Mouse (Mus musculus): ENCODE results near the gene Ssr3. TPM values are rescaled to one million over a fixed set of nuclear protein-coding genes. Genes with fewer than 3 reads are reported as not detected.
A peak's percentile ranks its signal among the peaks of the same experiment; 100 is the strongest.
"Not testable (repeated sequence)": the region's sequence is repeated elsewhere in the genome, so short reads cannot be mapped to it uniquely, and the experiment has no call there.

The Ssr3 gene
- polyA plus RNA-seq, 1 experiment from 2014 or later = 265 TPM

DNA sequence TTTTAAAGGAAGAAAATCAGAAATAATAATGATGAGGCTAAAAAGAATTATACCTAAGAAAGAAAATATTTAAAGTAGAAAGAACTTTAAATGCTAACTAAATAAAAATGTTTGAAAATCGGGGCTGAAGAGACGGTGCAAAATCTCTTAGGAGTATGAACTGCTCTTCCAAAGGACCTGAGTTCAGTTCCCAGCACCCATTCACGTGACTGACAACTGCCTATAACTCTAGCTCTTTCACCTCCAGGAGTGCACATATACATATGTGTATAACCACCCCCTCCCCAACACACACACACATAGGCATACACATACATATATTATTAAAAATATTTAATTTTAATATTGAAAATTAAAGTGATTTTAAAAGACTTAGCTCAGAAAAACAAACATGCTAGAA is 5.1 kb upstream of the Ssr3 start:
- ATAC-seq (ENCODE audit: insufficient number of reproducible peaks, low FRiP score, low TSS enrichment, low read depth) = no peak
- H3K27me3 ChIP-seq = no peaks in the 10 kb centered on the region
- H3K4me3 ChIP-seq (replicated peaks) = no peak overlapping the region
- no peak overlapping the region for H3K9ac ChIP-seq
- WGBS = 91% methylated on average over 3 of the region's 3 CpGs
- no peaks in the 10 kb centered on the region for H3K36me3 ChIP-seq
- H3K4me2 ChIP-seq (replicated peaks) = no peak overlapping the region
- H3K27ac ChIP-seq (replicated peaks) = no peak overlapping the region
- H3K9me3 ChIP-seq (replicated peaks) = no peaks in the 10 kb centered on the region
- H3K4me1 ChIP-seq = 0 out of 2 replicates have a peak, but pooled peaks cover 3% of the 10 kb centered on the region

DNA sequence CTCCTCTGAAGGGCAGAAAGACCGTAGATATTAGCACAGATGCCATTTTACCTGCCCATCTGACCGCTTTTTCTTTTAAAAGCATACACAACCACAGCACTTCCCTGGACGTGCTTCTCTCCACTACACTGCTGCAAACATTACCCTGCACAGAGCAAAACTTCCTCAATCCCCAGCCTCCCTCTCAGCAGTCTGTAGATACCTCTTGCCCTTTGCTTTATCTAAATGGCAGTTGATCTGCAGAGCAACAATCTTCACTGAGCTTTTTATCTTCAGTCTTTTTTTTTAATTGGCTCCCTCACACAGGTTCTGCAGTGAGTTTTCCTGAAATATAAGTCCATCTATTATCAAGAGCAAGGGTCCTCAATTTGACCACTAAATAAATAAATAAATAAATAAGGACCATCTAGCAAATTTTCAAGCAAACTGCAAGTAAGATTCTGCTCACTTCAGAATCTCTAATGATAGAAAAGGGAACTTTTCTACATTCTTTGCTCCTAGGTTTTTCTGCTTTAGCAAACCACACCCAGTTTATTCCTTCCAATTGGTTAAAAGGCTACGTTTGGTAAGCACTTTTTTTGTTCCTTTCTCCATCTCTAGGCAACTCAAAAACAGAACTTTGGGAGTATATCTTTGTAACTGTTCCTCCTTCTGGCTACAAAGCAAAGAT is 4.5 kb upstream of the Ssr3 start:
- WGBS = 70% methylated on average over 4 of the region's 4 CpGs
- no peak overlapping the region for H3K9ac ChIP-seq

DNA sequence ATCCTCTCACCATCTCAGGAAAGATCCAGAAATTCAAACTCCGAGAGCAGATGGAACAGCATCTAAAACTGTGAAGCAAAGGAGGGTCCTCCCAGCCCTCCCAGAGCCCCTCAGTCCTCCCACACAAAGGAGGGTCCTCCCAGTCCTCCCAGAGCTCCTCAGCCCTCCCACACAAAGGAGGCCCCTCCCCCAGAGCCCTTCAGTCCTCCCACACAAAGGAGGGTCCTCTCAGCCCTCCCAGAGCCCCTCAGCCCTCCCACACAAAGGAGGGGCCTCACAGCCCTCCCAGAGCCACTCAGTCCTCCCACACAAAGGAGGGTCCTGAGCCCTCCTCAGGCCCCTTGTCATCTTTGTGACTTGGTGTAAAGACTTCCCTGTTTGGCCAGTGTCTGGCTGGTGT is 2.7 kb upstream of the Ssr3 start:
- ATAC-seq (ENCODE audit: insufficient number of reproducible peaks, low FRiP score, low TSS enrichment, low read depth); H3K4me2 ChIP-seq (replicated peaks); H3K9me3 ChIP-seq (replicated peaks); H3K36me3 ChIP-seq; H3K27ac ChIP-seq (replicated peaks); H3K9ac ChIP-seq; H3K27me3 ChIP-seq; H3K4me3 ChIP-seq (replicated peaks): not testable (repeated sequence)
- H3K4me1 ChIP-seq = 0 out of 2 replicates have a peak, but pooled peaks cover 12% of the 10 kb centered on the region
- 95% methylated on average over 1 of the region's 1 CpGs for WGBS

More for the DNA sequence above, 4.5 kb upstream of the Ssr3 start:
- H3K27me3 ChIP-seq = no peaks in the 10 kb centered on the region
- H3K4me3 ChIP-seq (replicated peaks) = no peak overlapping the region
- H3K36me3 ChIP-seq = no peaks in the 10 kb centered on the region
- no peak for ATAC-seq (ENCODE audit: insufficient number of reproducible peaks, low FRiP score, low TSS enrichment, low read depth)
- H3K9me3 ChIP-seq (replicated peaks) = no peaks in the 10 kb centered on the region
- H3K4me2 ChIP-seq (replicated peaks) = no peak overlapping the region
- H3K27ac ChIP-seq (replicated peaks) = no peak overlapping the region
- H3K4me1 ChIP-seq = 0 out of 2 replicates have a peak, but pooled peaks cover 3% of the 10 kb centered on the region

DNA sequence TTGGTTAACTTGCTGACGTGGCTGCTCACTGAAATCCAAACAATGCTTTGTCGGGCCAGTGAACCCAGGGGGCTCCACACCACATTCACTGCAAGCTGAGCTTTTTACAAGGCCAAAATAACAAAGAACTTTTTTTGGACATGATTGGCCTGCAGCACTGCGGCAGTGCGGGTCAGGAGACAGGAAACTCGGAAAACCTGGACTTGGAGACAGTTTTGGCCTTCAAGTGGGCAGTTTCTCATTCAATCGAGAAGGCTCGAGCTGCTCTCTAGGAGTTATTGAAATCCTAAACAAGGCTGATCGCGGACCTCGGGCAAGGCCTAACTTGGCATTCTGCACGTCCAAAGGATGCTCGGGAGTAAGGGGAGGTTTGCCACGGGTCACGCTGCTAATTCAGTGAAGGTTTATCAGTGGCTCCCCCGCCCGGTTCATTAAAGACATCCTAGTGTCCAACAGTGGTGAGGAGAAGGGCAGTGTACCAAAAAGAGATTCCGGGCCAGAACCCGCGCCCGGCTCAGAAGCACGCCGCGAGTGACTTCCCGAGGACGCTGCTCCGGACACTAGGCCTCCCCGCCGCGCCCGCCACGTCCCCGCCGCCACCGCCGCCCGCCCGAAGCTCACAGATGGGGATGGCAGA is 521 bp downstream of the Ssr3 start:
- WGBS = under 1% methylated on average over 37 of the region's 37 CpGs
- Histone ChIP-seq H3K9me3 (replicated peaks) (no peaks in the 10 kb centered on the region), H3K36me3 (peaks cover 25% of the 10 kb centered on the region), H3K4me2 (replicated peaks) (peak overlapping the region; percentile 66), H3K4me3 (replicated peaks) (peak overlapping the region; percentile 86), H3K9ac (peak overlapping the region; percentile 84), H3K27ac (replicated peaks) (peak overlapping the region; percentile 86), H3K4me1 (peaks cover 20% of the 10 kb centered on the region; the same call in 1 of the 2 replicates), H3K27me3 (no peaks in the 10 kb centered on the region)
- ATAC-seq (ENCODE audit: insufficient number of reproducible peaks, low FRiP score, low TSS enrichment, low read depth) = peak; percentile 17; the same call in 1 of the 2 replicates

DNA sequence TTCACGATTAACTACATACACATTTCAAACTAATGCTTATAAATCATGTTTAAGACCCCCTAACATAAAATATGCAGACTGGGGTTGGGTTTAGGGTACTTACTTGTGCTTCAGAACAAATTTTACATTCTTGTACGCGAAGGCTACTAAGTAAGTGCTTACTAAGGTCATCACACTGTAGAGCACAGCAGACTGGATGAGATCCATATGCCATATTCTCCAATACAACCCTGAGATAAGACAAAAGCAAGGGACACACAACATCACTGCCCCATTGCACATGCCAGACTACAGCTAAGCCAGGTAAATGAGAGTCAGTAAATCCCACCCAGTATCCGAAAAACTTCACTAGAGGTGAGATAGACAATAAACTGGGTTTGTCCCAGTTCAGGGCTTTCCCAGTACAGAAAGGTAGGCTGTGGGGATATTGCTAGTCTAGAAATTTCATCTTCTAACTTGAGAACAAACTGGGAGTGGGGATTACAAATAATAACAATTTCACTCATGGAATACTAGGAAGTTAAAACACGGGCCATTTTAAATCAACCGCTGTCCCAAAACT is 1.1 kb downstream of the Ssr3 start:
- Histone ChIP-seq H3K27ac (replicated peaks) (peak overlapping the region; percentile 86), H3K9me3 (replicated peaks) (no peaks in the 10 kb centered on the region), H3K4me2 (replicated peaks) (peak overlapping the region; percentile 66), H3K4me3 (replicated peaks) (peak overlapping the region; percentile 86), H3K36me3 (peaks cover 31% of the 10 kb centered on the region), H3K4me1 (peaks cover 23% of the 10 kb centered on the region; the same call in 1 of the 2 replicates), H3K9ac (peak overlapping the region; percentile 84), H3K27me3 (no peaks in the 10 kb centered on the region)
- no peak for ATAC-seq (ENCODE audit: insufficient number of reproducible peaks, low FRiP score, low TSS enrichment, low read depth)
- 28% methylated on average over 6 of the region's 6 CpGs for WGBS

DNA sequence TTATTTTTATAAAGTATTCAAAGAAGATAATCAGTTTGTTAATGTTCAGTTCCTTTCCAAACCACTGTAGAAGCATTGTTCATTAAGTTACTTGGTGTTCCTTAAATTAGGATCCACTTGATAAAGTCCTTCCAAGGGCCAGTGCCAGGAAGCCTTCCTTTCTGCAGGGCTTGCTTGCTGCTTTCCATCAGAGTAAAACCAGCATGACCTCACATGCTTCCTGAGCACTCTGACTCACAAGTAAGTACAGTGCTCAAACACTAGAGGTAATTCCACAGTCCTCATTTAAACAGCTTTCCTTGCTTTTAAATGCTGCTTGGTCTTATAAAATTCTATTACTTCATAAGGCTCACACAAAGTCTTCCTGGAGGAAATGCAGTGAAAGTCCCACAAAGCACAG is 6.7 kb downstream of the Ssr3 start:
- Histone ChIP-seq H3K4me3 (replicated peaks) (no peak overlapping the region), H3K4me1 (peaks cover 16% of the 10 kb centered on the region; the same call in 1 of the 2 replicates), H3K27me3 (no peaks in the 10 kb centered on the region), H3K9me3 (replicated peaks) (no peaks in the 10 kb centered on the region), H3K36me3 (peaks cover 68% of the 10 kb centered on the region), H3K9ac (no peak overlapping the region), H3K27ac (replicated peaks) (no peak overlapping the region), H3K4me2 (replicated peaks) (no peak overlapping the region)
- ATAC-seq (ENCODE audit: insufficient number of reproducible peaks, low FRiP score, low TSS enrichment, low read depth) = no peak

DNA sequence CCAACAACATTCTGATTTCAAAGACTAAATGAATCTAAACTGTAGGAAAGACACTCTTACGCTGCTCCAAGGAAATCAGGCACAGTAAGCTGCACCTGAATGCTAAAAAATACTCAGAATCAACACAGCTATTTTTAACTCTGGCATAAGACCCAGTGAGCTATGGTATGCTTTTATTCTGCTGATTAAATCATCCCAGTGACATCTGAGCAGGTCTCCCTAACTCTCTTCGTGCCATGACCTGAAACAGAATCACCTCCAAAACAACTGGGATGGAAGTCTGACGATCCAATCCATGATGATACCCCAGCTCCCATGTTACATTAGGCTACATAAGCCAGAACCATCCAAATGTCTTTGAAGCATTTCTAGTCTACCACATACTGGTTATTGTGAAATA is 8.0 kb downstream of the Ssr3 start:
- ATAC-seq (ENCODE audit: insufficient number of reproducible peaks, low FRiP score, low TSS enrichment, low read depth) = no peak
- Histone ChIP-seq H3K27ac (replicated peaks) (no peak overlapping the region), H3K4me2 (replicated peaks) (no peak overlapping the region), H3K9ac (no peak overlapping the region), H3K4me3 (replicated peaks) (no peak overlapping the region), H3K36me3 (peaks cover 73% of the 10 kb centered on the region), H3K9me3 (replicated peaks) (no peaks in the 10 kb centered on the region), H3K4me1 (peaks cover 11% of the 10 kb centered on the region; the same call in 1 of the 2 replicates), H3K27me3 (no peaks in the 10 kb centered on the region)
- 67% methylated on average over 3 of the region's 3 CpGs for WGBS

DNA sequence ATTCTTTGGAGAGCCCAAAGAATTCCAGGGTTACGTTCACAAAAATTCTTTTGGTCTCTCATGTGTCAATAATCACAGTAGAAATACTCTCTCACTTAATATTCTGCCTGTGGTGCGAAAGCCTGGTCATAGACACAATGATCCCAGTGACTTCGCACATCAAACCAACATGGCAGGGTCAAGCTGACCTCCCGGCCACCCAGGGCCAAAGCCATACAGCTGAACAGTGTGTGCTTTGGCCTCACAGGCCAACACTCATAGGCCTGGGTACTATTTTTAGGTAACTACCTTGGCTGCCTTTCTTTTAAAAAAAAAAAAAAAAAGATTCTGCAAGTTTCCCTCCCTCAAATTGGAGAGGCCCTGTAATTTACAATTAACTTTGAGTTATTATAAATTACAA is 11.3 kb downstream of the Ssr3 start:
- H3K4me1 ChIP-seq = no peaks in the 10 kb centered on the region
- no peak overlapping the region for H3K27ac ChIP-seq (replicated peaks)
- no peaks in the 10 kb centered on the region for H3K27me3 ChIP-seq
- no peak overlapping the region for H3K9ac ChIP-seq
- 85% methylated on average over 4 of the region's 4 CpGs for WGBS
- H3K36me3 ChIP-seq = peaks cover 51% of the 10 kb centered on the region
- no peak overlapping the region for H3K4me3 ChIP-seq (replicated peaks)
- H3K9me3 ChIP-seq (replicated peaks) = no peaks in the 10 kb centered on the region
- no peak overlapping the region for H3K4me2 ChIP-seq (replicated peaks)
- no peak for ATAC-seq (ENCODE audit: insufficient number of reproducible peaks, low FRiP score, low TSS enrichment, low read depth)

DNA sequence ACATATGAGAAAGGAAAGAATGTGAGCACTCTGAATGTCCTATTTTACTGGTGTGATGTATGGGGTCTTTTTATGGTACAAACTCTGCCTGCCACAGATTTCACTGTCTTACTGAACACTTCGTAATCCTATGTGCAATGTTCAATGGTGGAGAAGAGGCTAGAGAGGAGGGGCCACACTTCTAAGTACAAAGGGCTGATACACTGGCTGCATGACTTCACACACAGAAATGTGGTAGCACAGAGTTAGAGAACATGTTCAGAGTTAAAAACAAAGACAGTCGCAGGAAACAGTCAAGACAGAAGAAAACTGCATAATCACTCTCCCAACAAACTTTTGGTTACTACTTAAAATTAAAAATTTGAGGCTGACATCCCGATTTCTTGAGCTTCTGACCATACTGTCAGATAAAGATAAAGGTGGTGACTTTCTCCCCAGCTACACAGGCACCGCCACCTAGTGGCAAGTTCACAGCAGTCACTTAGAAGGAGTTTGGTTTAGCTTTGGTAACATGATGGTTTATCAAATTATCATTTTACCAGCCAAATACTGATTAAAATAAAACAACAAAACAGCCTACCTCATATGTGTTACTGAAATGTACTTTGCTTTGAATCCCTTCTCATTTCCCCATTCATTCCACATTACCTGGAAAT is 12.4 kb downstream of the Ssr3 start:
- WGBS = 76% methylated on average over 4 of the region's 4 CpGs
- ATAC-seq (ENCODE audit: insufficient number of reproducible peaks, low FRiP score, low TSS enrichment, low read depth) = no peak
- no peak overlapping the region for H3K4me2 ChIP-seq (replicated peaks)
- no peaks in the 10 kb centered on the region for H3K9me3 ChIP-seq (replicated peaks)
- no peak overlapping the region for H3K4me3 ChIP-seq (replicated peaks)
- no peaks in the 10 kb centered on the region for H3K4me1 ChIP-seq
- no peaks in the 10 kb centered on the region for H3K27me3 ChIP-seq
- no peak overlapping the region for H3K27ac ChIP-seq (replicated peaks)
- H3K9ac ChIP-seq = no peak overlapping the region
- H3K36me3 ChIP-seq = peaks cover 50% of the 10 kb centered on the region

DNA sequence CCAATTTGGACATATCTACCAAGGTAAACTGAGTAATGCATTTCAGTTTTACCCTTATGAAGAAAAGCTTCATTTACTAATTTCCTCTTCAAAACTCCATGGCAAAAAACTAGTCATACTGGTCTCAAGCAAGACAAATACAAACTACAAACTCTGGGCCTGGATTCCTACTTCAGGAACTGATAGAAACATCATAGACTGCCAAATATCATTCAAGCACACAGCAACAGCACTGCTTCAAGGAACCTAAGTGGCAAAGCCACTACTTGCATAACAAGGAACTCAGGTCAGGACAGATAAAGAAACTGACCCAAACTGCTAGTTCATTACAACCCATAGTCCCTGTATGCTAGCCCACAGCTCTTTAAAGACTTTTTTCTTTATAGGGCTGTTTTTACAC is 13.7 kb downstream of the Ssr3 start:
- H3K27ac ChIP-seq (replicated peaks) = no peak overlapping the region
- H3K36me3 ChIP-seq = peaks cover 46% of the 10 kb centered on the region

DNA sequence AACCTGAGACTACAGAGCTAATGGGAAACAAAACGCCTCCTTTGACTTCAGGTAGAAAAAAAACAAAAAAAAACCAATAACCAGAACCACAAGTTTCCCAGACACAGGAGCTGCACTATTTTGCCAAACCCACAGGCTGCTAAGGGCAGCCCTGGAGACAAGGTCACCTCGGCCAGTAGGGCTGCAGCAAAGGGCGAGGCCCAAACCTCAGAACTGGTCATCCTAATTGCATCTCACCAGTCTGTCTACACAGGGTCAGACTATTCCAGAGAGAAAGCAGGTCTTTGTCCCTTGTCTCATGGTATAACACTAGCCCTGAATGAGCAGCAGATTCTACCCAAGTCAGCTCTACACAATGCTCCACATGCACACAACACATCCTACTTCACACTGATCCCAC is 17.7 kb downstream of the Ssr3 start:
- no peak overlapping the region for H3K27ac ChIP-seq (replicated peaks)

More for the DNA sequence above, 13.7 kb downstream of the Ssr3 start:
- no peaks in the 10 kb centered on the region for H3K27me3 ChIP-seq
- H3K4me2 ChIP-seq (replicated peaks) = no peak overlapping the region
- no peak for ATAC-seq (ENCODE audit: insufficient number of reproducible peaks, low FRiP score, low TSS enrichment, low read depth)
- no peak overlapping the region for H3K9ac ChIP-seq
- H3K4me3 ChIP-seq (replicated peaks) = no peak overlapping the region
- no peaks in the 10 kb centered on the region for H3K4me1 ChIP-seq
- no peaks in the 10 kb centered on the region for H3K9me3 ChIP-seq (replicated peaks)

More for the DNA sequence above, 17.7 kb downstream of the Ssr3 start:
- Histone ChIP-seq H3K4me2 (replicated peaks) (no peak overlapping the region), H3K9ac (no peak overlapping the region), H3K36me3 (peaks cover 48% of the 10 kb centered on the region; the same call in 1 of the 2 replicates), H3K27me3 (no peaks in the 10 kb centered on the region), H3K4me1 (no peaks in the 10 kb centered on the region), H3K4me3 (replicated peaks) (no peak overlapping the region), H3K9me3 (replicated peaks) (no peaks in the 10 kb centered on the region)
- WGBS = 49% methylated on average over 3 of the region's 3 CpGs
- no peak for ATAC-seq (ENCODE audit: insufficient number of reproducible peaks, low FRiP score, low TSS enrichment, low read depth)

Data from embryonic facial prominence, embryonic 15.5 days (tissue).